Mouse (Mus musculus): ENCODE data around the gene Ctps. TPM values are rescaled to one million over a fixed set of nuclear protein-coding genes. Genes with fewer than 3 reads are reported as not detected.

Gene Ctps
- polyA plus RNA-seq (2015; fragmentation: Nextera tagmentation; extraction: Ambion mirVana): 99.8 and 100 TPM in 2 replicates

- peak; percentile 94 for ATAC-seq (ENCODE audit: extremely low read depth, insufficient number of reproducible peaks, low FRiP score, low TSS enrichment)
- Histone ChIP-seq H3K9me3 (no peaks in the 10 kb centered on the region), H3K4me1 (peaks cover 41% of the 10 kb centered on the region), H3K4me3 (peak within 1 kb of the TSS; percentile 69), H3K36me3 (peaks cover 19% of the 10 kb centered on the region), H3K9ac (peak within 1 kb of the TSS; percentile 96), H3K27ac (replicated peaks) (peak within 1 kb of the TSS; percentile 96), H3K27me3 (replicated peaks) (no peaks in the 10 kb centered on the region), H3K4me2 (peak within 1 kb of the TSS; percentile 89)
- under 1% methylated on average over 94 of the region's 97 CpGs for WGBS
Measured at GRCm38 (mm10) chr4:120569486-120570437, at the start of gene Ctps. TSS of gene Ctps (minus strand) at chr4:120570276.

- H3K9me3 ChIP-seq: no peaks in the 10 kb centered on the region
- peaks cover 48% of the 10 kb centered on the region for H3K4me1 ChIP-seq
- H3K27me3 ChIP-seq (replicated peaks): no peaks in the 10 kb centered on the region
- 53% methylated on average over 13 of the region's 13 CpGs for WGBS
- no peak for ATAC-seq (ENCODE audit: extremely low read depth, insufficient number of reproducible peaks, low FRiP score, low TSS enrichment)
- peak overlapping the region; percentile 99 for H3K27ac ChIP-seq (replicated peaks)
- H3K36me3 ChIP-seq: no peaks in the 10 kb centered on the region
- peak overlapping the region; percentile 69 for H3K9ac ChIP-seq
- no peak overlapping the region for H3K4me3 ChIP-seq
- no peak overlapping the region for H3K4me2 ChIP-seq
Measured at GRCm38 (mm10) chr4:120616199-120617025, 46.3 kb upstream of the Ctps start.

- ATAC-seq (ENCODE audit: extremely low read depth, insufficient number of reproducible peaks, low FRiP score, low TSS enrichment): peak; percentile 66; the same call in 1 of the 2 replicates
- peak overlapping the region; percentile 71 for H3K9ac ChIP-seq
- H3K27ac ChIP-seq (replicated peaks): peak overlapping the region; percentile 99
- H3K4me2 ChIP-seq: 0 out of 2 replicates have a peak overlapping the region, but pooled peaks have one; percentile 21
- H3K4me1 ChIP-seq: peaks cover 55% of the 10 kb centered on the region
- WGBS: 27% methylated on average over 10 of the region's 10 CpGs
- no peak overlapping the region for H3K4me3 ChIP-seq
- no peaks in the 10 kb centered on the region for H3K36me3 ChIP-seq
- H3K27me3 ChIP-seq (replicated peaks): no peaks in the 10 kb centered on the region
- no peaks in the 10 kb centered on the region for H3K9me3 ChIP-seq
Measured at GRCm38 (mm10) chr4:120615528-120616081, 45.5 kb upstream of the Ctps start.

- Histone ChIP-seq H3K4me3 (no peak overlapping the region), H3K4me2 (no peak overlapping the region), H3K9ac (peak overlapping the region; percentile 82; the same call in 1 of the 2 replicates), H3K4me1 (peaks cover 64% of the 10 kb centered on the region), H3K9me3 (no peaks in the 10 kb centered on the region), H3K27ac (replicated peaks) (peak overlapping the region; percentile 99), H3K27me3 (replicated peaks) (no peaks in the 10 kb centered on the region), H3K36me3 (no peaks in the 10 kb centered on the region)
- no peak for ATAC-seq (ENCODE audit: extremely low read depth, insufficient number of reproducible peaks, low FRiP score, low TSS enrichment)
- 71% methylated on average over 9 of the region's 9 CpGs for WGBS
Measured at GRCm38 (mm10) chr4:120614644-120615043, 44.6 kb upstream of the Ctps start.

- Histone ChIP-seq H3K9me3 (no peaks in the 10 kb centered on the region), H3K4me3 (peak overlapping the region; percentile 41), H3K4me2 (peak overlapping the region; percentile 64), H3K4me1 (peaks cover 67% of the 10 kb centered on the region), H3K27me3 (replicated peaks) (no peaks in the 10 kb centered on the region), H3K27ac (replicated peaks) (peak overlapping the region; percentile 99), H3K36me3 (no peaks in the 10 kb centered on the region), H3K9ac (peak overlapping the region; percentile 82)
- 22% methylated on average over 8 of the region's 8 CpGs for WGBS
- peak; percentile 31; the same call in 1 of the 2 replicates for ATAC-seq (ENCODE audit: extremely low read depth, insufficient number of reproducible peaks, low FRiP score, low TSS enrichment)
Measured at GRCm38 (mm10) chr4:120613691-120614329, 43.7 kb upstream of the Ctps start.

- no peaks in the 10 kb centered on the region for H3K27me3 ChIP-seq (replicated peaks)
- no peaks in the 10 kb centered on the region for H3K36me3 ChIP-seq
- peak overlapping the region; percentile 41 for H3K4me3 ChIP-seq
- ATAC-seq (ENCODE audit: extremely low read depth, insufficient number of reproducible peaks, low FRiP score, low TSS enrichment): peak; percentile 28; the same call in 1 of the 2 replicates
- H3K4me1 ChIP-seq: peaks cover 67% of the 10 kb centered on the region
- peak overlapping the region; percentile 64 for H3K4me2 ChIP-seq
- H3K9ac ChIP-seq: peak overlapping the region; percentile 77
- no peaks in the 10 kb centered on the region for H3K9me3 ChIP-seq
- WGBS: 20% methylated on average over 9 of the region's 9 CpGs
- peak overlapping the region; percentile 99 for H3K27ac ChIP-seq (replicated peaks)
Measured at GRCm38 (mm10) chr4:120612304-120613080, 42.4 kb upstream of the Ctps start.

- no peak overlapping the region for H3K4me3 ChIP-seq
- peaks cover 58% of the 10 kb centered on the region for H3K4me1 ChIP-seq
- H3K27me3 ChIP-seq (replicated peaks): no peaks in the 10 kb centered on the region
- H3K4me2 ChIP-seq: no peak overlapping the region
- WGBS: 87% methylated on average over 3 of the region's 3 CpGs
- peak overlapping the region; percentile 61 for H3K27ac ChIP-seq (replicated peaks)
- ATAC-seq (ENCODE audit: extremely low read depth, insufficient number of reproducible peaks, low FRiP score, low TSS enrichment): no peak
- no peaks in the 10 kb centered on the region for H3K36me3 ChIP-seq
- H3K9ac ChIP-seq: no peak overlapping the region; the same call in 1 of the 2 replicates
- H3K9me3 ChIP-seq: no peaks in the 10 kb centered on the region
Measured at GRCm38 (mm10) chr4:120611005-120611404, 40.9 kb upstream of the Ctps start.

- Histone ChIP-seq H3K27ac (replicated peaks) (no peak overlapping the region), H3K9me3 (no peaks in the 10 kb centered on the region), H3K4me3 (no peak overlapping the region), H3K9ac (no peak overlapping the region), H3K27me3 (replicated peaks) (no peaks in the 10 kb centered on the region), H3K4me2 (no peak overlapping the region), H3K36me3 (no peaks in the 10 kb centered on the region), H3K4me1 (peaks cover 27% of the 10 kb centered on the region)
- ATAC-seq (ENCODE audit: extremely low read depth, insufficient number of reproducible peaks, low FRiP score, low TSS enrichment): no peak
- WGBS: 66% methylated on average over 3 of the region's 3 CpGs
Measured at GRCm38 (mm10) chr4:120606941-120607340, 36.9 kb upstream of the Ctps start.

GRCm38 (mm10) chr4:120602669-120603068, 32.6 kb upstream of the Ctps start:
- Histone ChIP-seq H3K4me2 (no peak overlapping the region), H3K9ac (no peak overlapping the region), H3K4me1 (no peaks in the 10 kb centered on the region), H3K27me3 (replicated peaks) (no peaks in the 10 kb centered on the region), H3K4me3 (no peak overlapping the region), H3K27ac (replicated peaks) (no peak overlapping the region), H3K9me3 (no peaks in the 10 kb centered on the region), H3K36me3 (no peaks in the 10 kb centered on the region)
- ATAC-seq (ENCODE audit: extremely low read depth, insufficient number of reproducible peaks, low FRiP score, low TSS enrichment): no peak
- 66% methylated on average over 3 of the region's 3 CpGs for WGBS

GRCm38 (mm10) chr4:120601774-120602173, 31.7 kb upstream of the Ctps start:
- H3K4me3 ChIP-seq: no peak overlapping the region
- no peaks in the 10 kb centered on the region for H3K9me3 ChIP-seq
- no peak overlapping the region for H3K27ac ChIP-seq (replicated peaks)
- no peak overlapping the region for H3K4me2 ChIP-seq
- ATAC-seq (ENCODE audit: extremely low read depth, insufficient number of reproducible peaks, low FRiP score, low TSS enrichment): no peak
- no peaks in the 10 kb centered on the region for H3K27me3 ChIP-seq (replicated peaks)
- 69% methylated on average over 1 of the region's 1 CpGs for WGBS
- no peak overlapping the region for H3K9ac ChIP-seq
- H3K36me3 ChIP-seq: no peaks in the 10 kb centered on the region
- H3K4me1 ChIP-seq: no peaks in the 10 kb centered on the region
